Mouse (Mus musculus): ENCODE data around the gene Eps8. TPM values are rescaled to one million over a fixed set of nuclear protein-coding genes. Genes with fewer than 3 reads are reported as not detected.

Gene Eps8
- polyA plus RNA-seq, 1 experiment from 2014 or later: 6.7 TPM

GRCm38 (mm10) chr6:137580503-137580902 lies 74.2 kb downstream of the Eps8 start:
- Histone ChIP-seq H3K9ac (no peak overlapping the region), H3K4me3 (no peak overlapping the region), H3K9me3 (replicated peaks) (no peaks in the 10 kb centered on the region), H3K4me1 (no peaks in the 10 kb centered on the region), H3K36me3 (ENCODE audit: poor library complexity, severe bottlenecking) (no peaks in the 10 kb centered on the region), H3K27ac (no peak overlapping the region), H3K27me3 (no peaks in the 10 kb centered on the region), H3K4me2 (no peak overlapping the region)
- ATAC-seq: no peak
- 90% methylated on average over 5 of the region's 5 CpGs for WGBS

DNA sequence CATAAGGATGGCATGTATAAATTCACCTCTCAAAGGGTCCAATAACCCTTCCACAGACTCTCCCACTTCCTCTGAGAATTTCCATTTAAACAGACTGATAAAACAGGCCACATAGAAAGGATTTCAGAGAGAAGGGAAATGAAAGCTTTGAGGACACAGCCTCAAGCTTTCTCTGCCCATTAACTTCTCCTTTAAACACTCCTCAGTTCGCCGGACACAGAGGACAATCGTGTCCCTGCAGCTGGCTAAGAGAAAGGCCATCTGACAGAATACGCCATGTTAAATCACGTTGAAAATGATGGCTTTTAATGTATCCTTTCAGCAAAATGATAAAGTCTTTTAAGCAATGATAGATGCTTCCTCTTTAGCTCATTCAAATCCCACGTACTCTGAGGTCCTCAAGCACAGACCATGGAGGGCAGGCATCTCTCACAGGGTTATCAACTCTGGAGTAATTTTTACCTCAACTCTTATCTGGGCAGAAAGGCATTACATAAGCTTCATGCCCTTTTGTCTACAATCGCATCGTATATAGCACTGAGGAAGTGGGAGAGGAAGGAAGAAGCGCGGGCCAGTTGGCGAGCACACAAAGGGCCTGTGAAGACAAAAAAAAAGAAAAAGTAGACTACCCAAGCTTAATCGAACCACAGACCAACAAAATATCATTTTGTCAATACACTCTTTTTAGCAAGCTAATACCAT lies 77.9 kb downstream of the Eps8 start:
- Histone ChIP-seq H3K9ac (no peak overlapping the region), H3K9me3 (replicated peaks) (no peaks in the 10 kb centered on the region), H3K27ac (no peak overlapping the region), H3K27me3 (no peaks in the 10 kb centered on the region), H3K4me3 (no peak overlapping the region), H3K4me2 (no peak overlapping the region), H3K36me3 (ENCODE audit: poor library complexity, severe bottlenecking) (no peaks in the 10 kb centered on the region), H3K4me1 (no peaks in the 10 kb centered on the region)
- WGBS: 79% methylated on average over 12 of the region's 12 CpGs
- no peak for ATAC-seq

DNA sequence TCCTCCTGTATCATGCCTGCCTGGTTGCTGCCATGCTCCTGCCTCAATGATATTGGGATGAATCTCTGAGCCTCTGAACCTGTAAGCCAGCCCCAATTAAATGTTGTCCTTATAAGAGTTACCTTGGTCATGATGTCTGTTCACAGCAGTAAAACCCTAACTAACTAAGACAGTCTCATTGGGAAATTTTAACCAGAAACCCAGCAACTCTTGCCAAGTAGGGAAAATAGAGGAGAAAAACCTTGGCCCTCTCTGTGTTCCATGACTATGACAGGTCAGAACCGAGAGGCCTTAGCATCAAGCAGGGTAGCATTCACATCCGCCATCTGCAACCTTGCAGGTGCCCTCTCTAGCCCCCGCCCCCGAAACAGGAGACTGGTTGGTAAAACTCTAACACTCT lies 78.6 kb downstream of the Eps8 start:
- WGBS: 94% methylated on average over 4 of the region's 4 CpGs

GRCm38 (mm10) chr6:137573897-137574296 lies 80.8 kb downstream of the Eps8 start:
- no peaks in the 10 kb centered on the region for H3K9me3 ChIP-seq (replicated peaks)
- no peaks in the 10 kb centered on the region for H3K27me3 ChIP-seq
- WGBS: 64% methylated on average over 7 of the region's 7 CpGs
- no peaks in the 10 kb centered on the region for H3K36me3 ChIP-seq (ENCODE audit: poor library complexity, severe bottlenecking)
- no peak overlapping the region for H3K27ac ChIP-seq
- ATAC-seq: no peak
- H3K4me2 ChIP-seq: no peak overlapping the region
- no peak overlapping the region for H3K9ac ChIP-seq
- H3K4me1 ChIP-seq: no peaks in the 10 kb centered on the region
- no peak overlapping the region for H3K4me3 ChIP-seq

More for the DNA sequence above, 78.6 kb downstream of the Eps8 start:
- Histone ChIP-seq H3K9ac (no peak overlapping the region), H3K4me1 (no peaks in the 10 kb centered on the region), H3K9me3 (replicated peaks) (no peaks in the 10 kb centered on the region), H3K27ac (no peak overlapping the region), H3K36me3 (ENCODE audit: poor library complexity, severe bottlenecking) (no peaks in the 10 kb centered on the region), H3K27me3 (no peaks in the 10 kb centered on the region), H3K4me3 (no peak overlapping the region), H3K4me2 (no peak overlapping the region)
- ATAC-seq: no peak

DNA sequence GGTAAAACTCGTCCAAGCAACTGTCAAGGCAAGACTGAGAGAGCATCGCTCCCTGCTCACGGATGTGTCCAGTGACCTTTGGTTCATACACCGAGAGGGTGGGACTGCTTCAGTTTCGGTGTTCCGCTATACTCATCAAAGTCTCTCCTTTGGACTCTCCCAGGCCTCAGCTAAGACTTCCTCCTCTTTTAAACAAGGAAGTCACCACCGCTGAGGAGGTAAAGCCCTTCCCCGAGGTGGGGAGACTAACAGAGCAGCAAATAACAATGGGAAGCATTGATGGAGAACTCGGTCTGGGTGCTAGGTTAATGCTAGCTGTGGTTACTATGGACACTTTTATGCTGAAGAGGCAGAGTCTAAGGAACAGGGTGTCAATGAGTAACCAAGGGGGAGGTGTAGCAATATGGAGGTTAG lies 84.0 kb downstream of the Eps8 start:
- Histone ChIP-seq H3K27ac (no peak overlapping the region), H3K4me3 (no peak overlapping the region), H3K4me2 (no peak overlapping the region), H3K9me3 (replicated peaks) (no peaks in the 10 kb centered on the region), H3K36me3 (ENCODE audit: poor library complexity, severe bottlenecking) (no peaks in the 10 kb centered on the region), H3K9ac (no peak overlapping the region), H3K4me1 (no peaks in the 10 kb centered on the region), H3K27me3 (no peaks in the 10 kb centered on the region)
- ATAC-seq: no peak
- WGBS: 76% methylated on average over 9 of the region's 9 CpGs

- WGBS: 92% methylated on average over 5 of the region's 5 CpGs
- Histone ChIP-seq H3K4me1 (no peaks in the 10 kb centered on the region), H3K36me3 (ENCODE audit: poor library complexity, severe bottlenecking) (no peaks in the 10 kb centered on the region), H3K27ac (no peak overlapping the region), H3K4me2 (no peak overlapping the region), H3K9ac (no peak overlapping the region), H3K9me3 (replicated peaks) (no peaks in the 10 kb centered on the region), H3K27me3 (no peaks in the 10 kb centered on the region), H3K4me3 (no peak overlapping the region)
- ATAC-seq: no peak
These were observed 84.7 kb downstream of the Eps8 start for GRCm38 (mm10) chr6:137570019-137570418.

DNA sequence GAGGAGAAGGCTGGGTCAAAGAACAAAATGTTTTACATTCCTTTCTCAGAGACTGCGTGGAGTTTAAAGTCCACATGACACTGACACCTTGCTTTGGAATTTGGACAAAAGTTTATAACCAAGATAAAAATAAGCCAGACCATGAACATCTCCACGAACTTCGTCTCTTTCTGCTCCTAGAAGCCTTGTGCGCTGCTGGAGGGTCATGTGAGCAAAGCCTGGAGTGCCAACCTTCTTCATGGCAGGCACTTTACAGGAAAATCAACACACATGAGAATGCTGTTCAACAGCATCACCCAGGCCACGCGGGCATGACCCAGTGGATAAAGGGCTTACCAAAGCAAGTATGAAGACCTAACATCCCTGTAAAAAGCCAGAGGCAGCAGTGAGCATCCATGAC lies 85.6 kb downstream of the Eps8 start:
- no peaks in the 10 kb centered on the region for H3K27me3 ChIP-seq
- no peaks in the 10 kb centered on the region for H3K36me3 ChIP-seq (ENCODE audit: poor library complexity, severe bottlenecking)
- no peaks in the 10 kb centered on the region for H3K9me3 ChIP-seq (replicated peaks)
- no peak overlapping the region for H3K27ac ChIP-seq
- H3K9ac ChIP-seq: no peak overlapping the region
- no peaks in the 10 kb centered on the region for H3K4me1 ChIP-seq
- ATAC-seq: no peak
- no peak overlapping the region for H3K4me3 ChIP-seq
- H3K4me2 ChIP-seq: no peak overlapping the region
- WGBS: 89% methylated on average over 6 of the region's 6 CpGs

DNA sequence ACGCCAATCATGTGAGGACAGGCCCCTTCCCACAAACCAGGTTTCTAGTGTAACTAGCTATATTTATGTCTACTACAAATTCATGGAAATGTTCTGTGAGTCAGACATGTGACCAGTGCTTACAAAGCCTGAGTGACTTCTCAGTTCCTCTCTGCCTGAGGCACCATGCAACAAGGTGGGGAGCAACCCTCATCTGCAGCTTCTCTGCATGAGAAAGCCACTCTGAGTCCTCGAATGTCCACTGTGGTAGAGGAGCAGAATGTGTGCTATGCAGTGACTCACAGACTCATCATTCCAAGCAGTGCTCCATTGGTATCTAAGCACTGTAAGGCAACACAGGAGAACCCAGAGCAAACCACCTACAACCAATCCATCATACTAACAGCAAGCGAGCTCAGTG lies 88.8 kb downstream of the Eps8 start:
- Histone ChIP-seq H3K4me1 (no peaks in the 10 kb centered on the region), H3K4me3 (no peak overlapping the region), H3K27me3 (no peaks in the 10 kb centered on the region), H3K27ac (no peak overlapping the region), H3K4me2 (no peak overlapping the region), H3K9ac (no peak overlapping the region), H3K36me3 (ENCODE audit: poor library complexity, severe bottlenecking) (no peaks in the 10 kb centered on the region), H3K9me3 (replicated peaks) (no peaks in the 10 kb centered on the region)
- 85% methylated on average over 3 of the region's 3 CpGs for WGBS
- ATAC-seq: no peak

DNA sequence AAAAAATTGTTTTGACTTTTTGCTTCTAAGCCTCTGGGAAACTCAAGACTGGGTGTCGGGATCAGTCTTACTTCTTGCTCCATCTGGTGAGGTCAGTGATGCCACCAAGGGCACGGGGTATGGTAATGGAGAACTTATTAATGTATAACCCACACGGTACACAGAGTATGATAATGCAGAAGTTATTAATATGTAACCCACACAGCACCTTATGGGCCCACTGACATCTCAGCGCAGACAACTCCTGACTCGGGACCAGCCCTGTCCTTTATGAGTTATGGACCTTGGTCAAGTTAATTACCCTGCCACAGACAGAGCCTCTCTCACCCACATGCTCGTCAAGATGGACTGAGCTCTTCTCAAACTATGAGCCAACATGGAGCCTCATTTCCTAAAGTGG lies 89.2 kb downstream of the Eps8 start:
- 0 out of 2 replicates have a peak, but pooled peaks cover under 1% of the 10 kb centered on the region for H3K4me1 ChIP-seq
- H3K4me3 ChIP-seq: no peak overlapping the region
- H3K9me3 ChIP-seq (replicated peaks): no peaks in the 10 kb centered on the region
- no peak overlapping the region for H3K4me2 ChIP-seq
- H3K9ac ChIP-seq: no peak overlapping the region
- H3K36me3 ChIP-seq (ENCODE audit: poor library complexity, severe bottlenecking): no peaks in the 10 kb centered on the region
- ATAC-seq: no peak
- H3K27me3 ChIP-seq: no peaks in the 10 kb centered on the region
- H3K27ac ChIP-seq: no peak overlapping the region
- WGBS: 92% methylated on average over 6 of the region's 6 CpGs

GRCm38 (mm10) chr6:137560358-137560859 lies 94.3 kb downstream of the Eps8 start:
- peak; percentile 33; the same call in 1 of the 2 replicates for ATAC-seq
- no peaks in the 10 kb centered on the region for H3K36me3 ChIP-seq (ENCODE audit: poor library complexity, severe bottlenecking)
- H3K9me3 ChIP-seq (replicated peaks): no peaks in the 10 kb centered on the region
- H3K9ac ChIP-seq: no peak overlapping the region
- peaks cover 4% of the 10 kb centered on the region; the same call in 1 of the 2 replicates for H3K4me1 ChIP-seq
- WGBS: 43% methylated on average over 12 of the region's 12 CpGs
- no peak overlapping the region for H3K4me2 ChIP-seq
- H3K27me3 ChIP-seq: no peaks in the 10 kb centered on the region
- H3K4me3 ChIP-seq: no peak overlapping the region
- H3K27ac ChIP-seq: no peak overlapping the region

DNA sequence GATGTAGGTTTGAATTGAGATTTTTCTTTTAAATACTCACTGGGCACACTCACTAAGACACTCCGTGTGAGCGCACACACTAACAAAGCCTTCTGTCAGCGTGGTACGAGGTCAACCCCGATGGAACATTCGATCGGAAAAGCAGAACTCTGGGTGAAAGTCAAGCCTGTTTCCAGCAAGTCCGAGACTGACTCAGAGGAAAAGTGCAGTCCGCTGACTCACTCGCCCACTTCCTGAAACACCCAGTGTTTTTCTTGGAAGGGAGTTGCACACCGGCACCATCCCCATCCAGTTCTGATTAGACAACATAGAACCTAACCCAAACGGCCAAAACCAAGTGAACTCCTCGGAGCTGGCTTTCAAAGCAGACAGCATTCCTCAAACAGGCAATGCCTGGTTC lies 95.8 kb downstream of the Eps8 start:
- WGBS: 91% methylated on average over 13 of the region's 13 CpGs
- Histone ChIP-seq H3K4me2 (no peak overlapping the region), H3K9me3 (replicated peaks) (no peaks in the 10 kb centered on the region), H3K27me3 (no peaks in the 10 kb centered on the region), H3K27ac (no peak overlapping the region), H3K36me3 (ENCODE audit: poor library complexity, severe bottlenecking) (no peaks in the 10 kb centered on the region), H3K9ac (no peak overlapping the region), H3K4me1 (peaks cover 4% of the 10 kb centered on the region; the same call in 1 of the 2 replicates), H3K4me3 (no peak overlapping the region)
- ATAC-seq: no peak

GRCm38 (mm10) chr6:137557671-137558070 lies 97.0 kb downstream of the Eps8 start:
- WGBS: 84% methylated on average over 2 of the region's 2 CpGs
- ATAC-seq: no peak

DNA sequence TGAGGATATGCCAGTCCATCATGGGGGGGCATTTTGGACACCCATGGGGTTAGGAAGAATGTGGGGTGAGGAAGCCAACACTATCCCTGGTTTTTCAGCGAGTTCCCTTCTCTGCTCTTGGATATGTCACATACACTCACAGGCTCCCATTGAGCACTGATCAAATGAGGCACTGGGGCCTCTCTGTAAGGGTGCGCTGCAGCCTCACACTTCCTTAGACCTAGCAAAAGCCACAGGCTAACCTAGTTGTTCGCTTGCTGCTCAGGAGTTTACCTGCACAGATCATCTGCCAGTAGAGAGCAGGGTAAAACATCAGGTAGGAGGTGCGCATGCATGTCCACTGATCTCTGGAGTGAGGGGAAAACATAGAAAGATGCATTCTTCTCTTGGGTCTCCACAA lies 97.5 kb downstream of the Eps8 start:
- Histone ChIP-seq H3K4me1 (peaks cover 4% of the 10 kb centered on the region; the same call in 1 of the 2 replicates), H3K9ac (no peak overlapping the region), H3K9me3 (replicated peaks) (no peaks in the 10 kb centered on the region), H3K36me3 (ENCODE audit: poor library complexity, severe bottlenecking) (no peaks in the 10 kb centered on the region), H3K27ac (no peak overlapping the region), H3K4me3 (no peak overlapping the region), H3K4me2 (no peak overlapping the region), H3K27me3 (no peaks in the 10 kb centered on the region)
- WGBS: 93% methylated on average over 4 of the region's 4 CpGs
- no peak for ATAC-seq

More at GRCm38 (mm10) chr6:137557671-137558070, 97.0 kb downstream of the Eps8 start:
- H3K4me2 ChIP-seq: no peak overlapping the region
- H3K4me3 ChIP-seq: no peak overlapping the region
- no peaks in the 10 kb centered on the region for H3K9me3 ChIP-seq (replicated peaks)
- H3K27ac ChIP-seq: no peak overlapping the region
- peaks cover 4% of the 10 kb centered on the region; the same call in 1 of the 2 replicates for H3K4me1 ChIP-seq
- H3K27me3 ChIP-seq: no peaks in the 10 kb centered on the region
- H3K9ac ChIP-seq: no peak overlapping the region
- no peaks in the 10 kb centered on the region for H3K36me3 ChIP-seq (ENCODE audit: poor library complexity, severe bottlenecking)
